Mouse (Mus musculus) forebrain, embryonic 10.5 days (tissue): Measurements from ENCODE around the gene Dyrk1a. TPM values are rescaled to one million over a fixed set of nuclear protein-coding genes. Genes with fewer than 3 reads are reported as not detected.

Experiments used
- DNase-seq: peaks from one replicate; pipeline ENCODE4 v3.0.0-alpha.2; 2017; ENCODE audit warnings: low spot score; ENCODE audit errors: extremely low spot score
- H3K27ac ChIP-seq: fragments of 300-500 bp; sonication (generic); 2 replicates; pipeline ENCODE4 v1.5.1; 2016; ENCODE audit warnings: mild to moderate bottlenecking
- H3K27me3 ChIP-seq: fragments of 300-500 bp; sonication (generic); 2 replicates; pipeline ENCODE4 v1.6.1; 2016; ENCODE audit warnings: mild to moderate bottlenecking; ENCODE audit not compliant: poor library complexity, severe bottlenecking
- H3K36me3 ChIP-seq: fragments of 300-500 bp; sonication (generic); replicated peaks from 2 replicates; pipeline ENCODE4 v1.6.1; 2016; ENCODE audit warnings: mild to moderate bottlenecking, moderate library complexity
- H3K4me1 ChIP-seq: fragments of 300-500 bp; sonication (generic); 2 replicates; pipeline ENCODE4 v1.6.1; 2016
- H3K4me3 ChIP-seq: fragments of 300-500 bp; sonication (generic); 2 replicates; pipeline ENCODE4 v1.5.1; 2016; ENCODE audit warnings: mild to moderate bottlenecking, moderate library complexity
- H3K9me3 ChIP-seq: fragments of 300-500 bp; sonication (generic); 2 replicates; pipeline ENCODE4 v1.6.1; 2016; ENCODE audit warnings: mild to moderate bottlenecking, moderate library complexity
- WGBS: fragments of 180-500 bp; shearing (Covaris S2); methylation state at CpG from one replicate; pipeline ENCODE4 v1.1.7; 2016; 5-methylcytosine and 5-hydroxymethylcytosine counted together
- polyA plus RNA-seq: library from polyadenylated mRNA; unstranded; fragments of >200 nt; fragmentation: Nextera tagmentation; extraction: Ambion mirVana; gene quantifications from 2 replicates; pipeline ENCODE4 v1.2.1, GENCODE M21; 2016

Gene Dyrk1a
- polyA plus RNA-seq, 1 experiment from 2014 or later: 9.1 TPM

GRCm38 (mm10) chr16:94586349-94586990 lies 16.7 kb downstream of the Dyrk1a start:
- Histone ChIP-seq H3K36me3 (no peaks in the 10 kb centered on the region), H3K27me3 (no peaks in the 10 kb centered on the region), H3K27ac (no peak overlapping the region), H3K4me3 (no peak overlapping the region), H3K9me3 (no peaks in the 10 kb centered on the region), H3K4me1 (peaks cover 23% of the 10 kb centered on the region)
- DNase-seq: no peak
- 74% methylated on average over 7 of the region's 7 CpGs for WGBS

- WGBS: 94% methylated on average over 4 of the region's 4 CpGs
- no peak for DNase-seq
These were observed 17.7 kb downstream of the Dyrk1a start for GRCm38 (mm10) chr16:94587461-94587860.

GRCm38 (mm10) chr16:94588171-94588570 lies 18.4 kb downstream of the Dyrk1a start:
- no peak for DNase-seq
- H3K27ac ChIP-seq: no peak overlapping the region
- no peaks in the 10 kb centered on the region for H3K27me3 ChIP-seq
- H3K9me3 ChIP-seq: no peaks in the 10 kb centered on the region
- H3K4me1 ChIP-seq: peaks cover 19% of the 10 kb centered on the region
- H3K36me3 ChIP-seq: peaks cover 4% of the 10 kb centered on the region
- 89% methylated on average over 8 of the region's 8 CpGs for WGBS
- H3K4me3 ChIP-seq: no peak overlapping the region

More at GRCm38 (mm10) chr16:94587461-94587860, 17.7 kb downstream of the Dyrk1a start:
- H3K4me3 ChIP-seq: no peak overlapping the region
- H3K27me3 ChIP-seq: no peaks in the 10 kb centered on the region
- peaks cover 19% of the 10 kb centered on the region for H3K4me1 ChIP-seq
- H3K27ac ChIP-seq: no peak overlapping the region
- H3K9me3 ChIP-seq: no peaks in the 10 kb centered on the region
- H3K36me3 ChIP-seq: no peaks in the 10 kb centered on the region; the same call in 1 of the 2 replicates

- DNase-seq: no peak
- Histone ChIP-seq H3K27me3 (no peaks in the 10 kb centered on the region), H3K9me3 (no peaks in the 10 kb centered on the region), H3K4me1 (peaks cover 12% of the 10 kb centered on the region), H3K27ac (no peak overlapping the region), H3K36me3 (peaks cover 8% of the 10 kb centered on the region), H3K4me3 (no peak overlapping the region)
- 94% methylated on average over 6 of the region's 6 CpGs for WGBS
These were observed 19.2 kb downstream of the Dyrk1a start for GRCm38 (mm10) chr16:94588974-94589373.

GRCm38 (mm10) chr16:94589648-94590047 lies 19.8 kb downstream of the Dyrk1a start:
- 91% methylated on average over 1 of the region's 1 CpGs for WGBS
- no peak for DNase-seq

GRCm38 (mm10) chr16:94590214-94590613 lies 20.4 kb downstream of the Dyrk1a start:
- WGBS: 91% methylated on average over 1 of the region's 1 CpGs
- H3K36me3 ChIP-seq: peaks cover 17% of the 10 kb centered on the region

More at GRCm38 (mm10) chr16:94589648-94590047, 19.8 kb downstream of the Dyrk1a start:
- H3K4me1 ChIP-seq: peaks cover 12% of the 10 kb centered on the region
- peaks cover 11% of the 10 kb centered on the region for H3K36me3 ChIP-seq
- H3K4me3 ChIP-seq: no peak overlapping the region
- no peak overlapping the region for H3K27ac ChIP-seq
- no peaks in the 10 kb centered on the region for H3K9me3 ChIP-seq
- H3K27me3 ChIP-seq: no peaks in the 10 kb centered on the region

GRCm38 (mm10) chr16:94590977-94591376 lies 21.2 kb downstream of the Dyrk1a start:
- no peaks in the 10 kb centered on the region for H3K27me3 ChIP-seq
- DNase-seq: no peak
- WGBS: 94% methylated on average over 8 of the region's 8 CpGs
- H3K9me3 ChIP-seq: no peaks in the 10 kb centered on the region
- H3K36me3 ChIP-seq: peaks cover 18% of the 10 kb centered on the region
- peaks cover 8% of the 10 kb centered on the region for H3K4me1 ChIP-seq
- H3K4me3 ChIP-seq: no peak overlapping the region
- H3K27ac ChIP-seq: no peak overlapping the region

More at GRCm38 (mm10) chr16:94590214-94590613, 20.4 kb downstream of the Dyrk1a start:
- H3K9me3 ChIP-seq: no peaks in the 10 kb centered on the region
- no peak overlapping the region for H3K27ac ChIP-seq
- H3K27me3 ChIP-seq: no peaks in the 10 kb centered on the region
- no peak overlapping the region for H3K4me3 ChIP-seq
- DNase-seq: no peak
- peaks cover 8% of the 10 kb centered on the region for H3K4me1 ChIP-seq

- Histone ChIP-seq H3K27ac (no peak overlapping the region), H3K4me1 (peaks cover 8% of the 10 kb centered on the region), H3K9me3 (no peaks in the 10 kb centered on the region), H3K36me3 (peaks cover 18% of the 10 kb centered on the region), H3K4me3 (no peak overlapping the region), H3K27me3 (no peaks in the 10 kb centered on the region)
- no peak for DNase-seq
- 91% methylated on average over 3 of the region's 3 CpGs for WGBS
These were observed 21.7 kb downstream of the Dyrk1a start for GRCm38 (mm10) chr16:94591536-94591935.

GRCm38 (mm10) chr16:94596633-94597032 lies 26.8 kb downstream of the Dyrk1a start:
- 81% methylated on average over 2 of the region's 2 CpGs for WGBS
- Histone ChIP-seq H3K36me3 (peaks cover 18% of the 10 kb centered on the region), H3K4me1 (peaks cover 37% of the 10 kb centered on the region), H3K27ac (no peak overlapping the region), H3K27me3 (no peaks in the 10 kb centered on the region), H3K4me3 (no peak overlapping the region), H3K9me3 (no peaks in the 10 kb centered on the region)
- DNase-seq: no peak

- Histone ChIP-seq H3K4me1 (peaks cover 47% of the 10 kb centered on the region), H3K27me3 (no peaks in the 10 kb centered on the region)
- WGBS: 73% methylated on average over 1 of the region's 1 CpGs
These were observed 27.8 kb downstream of the Dyrk1a start for GRCm38 (mm10) chr16:94597640-94598039.

GRCm38 (mm10) chr16:94599977-94600724 lies 30.3 kb downstream of the Dyrk1a start:
- Histone ChIP-seq H3K9me3 (no peaks in the 10 kb centered on the region), H3K27ac (no peak overlapping the region), H3K36me3 (peaks cover 2% of the 10 kb centered on the region; the same call in 1 of the 2 replicates), H3K4me3 (no peak overlapping the region), H3K4me1 (peaks cover 56% of the 10 kb centered on the region), H3K27me3 (no peaks in the 10 kb centered on the region)
- 52% methylated on average over 6 of the region's 6 CpGs for WGBS
- DNase-seq: no peak

More at GRCm38 (mm10) chr16:94597640-94598039, 27.8 kb downstream of the Dyrk1a start:
- no peak overlapping the region for H3K4me3 ChIP-seq
- DNase-seq: no peak
- no peak overlapping the region for H3K27ac ChIP-seq
- H3K9me3 ChIP-seq: no peaks in the 10 kb centered on the region
- H3K36me3 ChIP-seq: peaks cover 17% of the 10 kb centered on the region

GRCm38 (mm10) chr16:94601089-94601488 lies 31.3 kb downstream of the Dyrk1a start:
- Histone ChIP-seq H3K9me3 (no peaks in the 10 kb centered on the region), H3K27me3 (no peaks in the 10 kb centered on the region), H3K27ac (no peak overlapping the region), H3K4me1 (peaks cover 56% of the 10 kb centered on the region), H3K4me3 (no peak overlapping the region), H3K36me3 (no peaks in the 10 kb centered on the region; the same call in 1 of the 2 replicates)
- WGBS: 83% methylated on average over 5 of the region's 5 CpGs
- no peak for DNase-seq

GRCm38 (mm10) chr16:94601540-94601953 lies 31.7 kb downstream of the Dyrk1a start:
- 57% methylated on average over 6 of the region's 6 CpGs for WGBS
- Histone ChIP-seq H3K36me3 (no peaks in the 10 kb centered on the region; the same call in 1 of the 2 replicates), H3K27ac (no peak overlapping the region), H3K9me3 (no peaks in the 10 kb centered on the region), H3K27me3 (no peaks in the 10 kb centered on the region), H3K4me3 (no peak overlapping the region), H3K4me1 (peaks cover 56% of the 10 kb centered on the region)
- DNase-seq: no peak
